Mouse (Mus musculus): ENCODE data around the gene Spint2.
"Not testable (repeated sequence)": the region's sequence is repeated elsewhere in the genome, so short reads cannot be mapped to it uniquely, and the experiment has no call there.

Spint2 gene

DNA sequence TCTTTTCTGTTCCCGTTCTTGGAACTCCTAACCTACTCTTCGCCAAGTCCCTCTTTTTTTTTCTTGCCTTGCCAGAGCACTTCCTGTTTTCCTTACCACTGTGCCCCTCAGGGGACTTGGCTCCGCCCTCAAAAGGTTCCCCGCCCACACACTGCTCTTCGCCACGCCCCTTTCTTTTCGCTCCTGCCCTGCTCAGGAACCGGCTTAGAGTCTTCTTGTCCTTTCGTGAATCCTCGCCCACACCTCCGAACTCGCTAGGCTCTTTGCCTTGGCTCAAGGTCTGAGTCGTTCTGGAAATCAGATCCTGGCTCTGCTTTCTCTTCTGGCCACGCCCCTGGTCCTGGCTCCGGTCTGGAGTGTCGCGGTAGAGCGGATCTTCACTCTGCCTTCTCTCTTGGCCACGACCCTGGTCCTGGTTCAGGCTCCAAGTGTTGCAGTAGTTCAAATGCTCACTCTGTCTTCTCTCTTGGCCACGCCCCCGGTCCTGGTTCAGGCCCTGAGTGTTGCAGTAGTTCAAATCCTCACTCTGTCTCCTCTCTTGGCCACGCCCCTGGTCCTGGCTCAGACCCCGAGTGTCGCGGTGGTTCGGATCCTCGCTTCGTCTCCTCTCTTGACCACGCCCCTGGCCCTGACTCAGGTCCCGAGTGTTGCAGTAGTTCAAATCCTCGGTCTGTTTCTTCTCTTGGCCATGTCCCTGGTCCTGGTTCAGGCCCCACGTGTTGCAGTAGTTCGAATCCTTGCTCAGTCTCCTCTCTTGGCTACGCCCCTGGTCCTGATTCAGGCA is 70.1 kb downstream of the Spint2 start:
- peak; percentile 88 to 97 for DNase-seq (ENCODE audit: inconsistent age in 2 of 2, low spot score in 1 of 2)

DNA sequence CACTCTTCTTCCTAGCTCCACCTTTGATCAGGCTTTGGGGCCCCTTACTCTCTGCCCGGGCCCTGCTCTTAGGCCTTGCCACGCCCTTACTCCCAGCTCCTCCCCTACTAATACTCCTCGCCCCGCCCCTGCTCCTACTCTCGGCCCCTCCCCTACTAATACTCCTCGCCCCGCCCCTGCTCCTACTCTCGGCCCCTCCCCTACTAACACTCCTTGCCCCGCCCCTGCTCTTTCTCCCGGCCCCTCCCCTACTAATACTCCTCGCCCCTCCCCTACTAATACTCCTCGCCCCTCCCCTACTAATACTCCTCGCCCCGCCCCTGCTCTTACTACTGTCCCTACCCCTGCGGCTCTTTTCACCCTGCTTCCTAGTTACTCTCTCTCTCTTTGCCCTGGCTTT is 70.7 kb downstream of the Spint2 start:
- DNase-seq (ENCODE audit: inconsistent age in 2 of 2, low spot score in 1 of 2) = not testable (repeated sequence)
